Mouse (Mus musculus) right cerebral cortex, adult 2 months (tissue): Measurements from ENCODE around the gene Tgm1.

ENCODE experiments used
- DNase-seq, 2 experiments: peaks; one replicate each; pipeline ENCODE4 v3.0.0; 2021 to 2022; ENCODE audit warnings: low spot score in 2 of 2

Tgm1 gene

GRCm38 (mm10) chr14:55671833-55672740 is 41.6 kb downstream of the Tgm1 start, which contains the start of the genes Gmpr2 and Nedd8:
TSS of gene Gmpr2 (plus strand) at chr14:55671941.
TSS of gene Nedd8 (minus strand) at chr14:55672124.
- peak; percentile 94 to 98 for DNase-seq

- no peak for DNase-seq
These were observed 42.3 kb downstream of the Tgm1 start for GRCm38 (mm10) chr14:55671486-55671832.

- DNase-seq: no peak
These were observed 53.1 kb downstream of the Tgm1 start for GRCm38 (mm10) chr14:55660636-55661035.

GRCm38 (mm10) chr14:55659960-55660573 is 53.7 kb downstream of the Tgm1 start, which contains the start of gene Mdp1:
TSS of gene Mdp1 (minus strand) at chr14:55660508.
- DNase-seq: peak; percentile 82 to 85

GRCm38 (mm10) chr14:55658011-55658410 is 55.7 kb downstream of the Tgm1 start:
- DNase-seq: no peak

GRCm38 (mm10) chr14:55656935-55657334 is 56.8 kb downstream of the Tgm1 start:
- DNase-seq: no peak

- DNase-seq: no peak
These were observed 62.2 kb downstream of the Tgm1 start for GRCm38 (mm10) chr14:55651528-55651927.
